Mouse (Mus musculus) erythroblast, embryonic 14.5 days (primary cell): ENCODE measurements around the gene Kirrel.
"Not testable (repeated sequence)": the region's sequence is repeated elsewhere in the genome, so short reads cannot be mapped to it uniquely, and the experiment has no call there.

Experiments used
- GATA1 ChIP-seq: IDR thresholded peaks from 2 replicates; pipeline ENCODE4 v1.6.1; 2012; ENCODE audit warnings: low read length, inconsistent platforms, mixed read lengths
- TAL1 ChIP-seq: IDR thresholded peaks from 3 replicates; pipeline ENCODE4 v1.6.1; 2012; ENCODE audit warnings: low read length, inconsistent platforms, mixed read lengths

GRCm38 (mm10) chr3:87113881-87114280 is 60.7 kb downstream of the Kirrel start:
- TF ChIP-seq GATA1, TAL1: not testable (repeated sequence)
